Mouse (Mus musculus): Measurements from ENCODE around the gene Cyp2e1. TPM values are rescaled to one million over a fixed set of nuclear protein-coding genes. Genes with fewer than 3 reads are reported as not detected.

Gene Cyp2e1
- not detected for total RNA-seq (2023)

GRCm38 (mm10) chr7:140763447-140764020 lies at the start of gene Cyp2e1:
Cyp2e1 (plus strand) TSS chr7:140763739.

GRCm38 (mm10) chr7:140787406-140788052 lies 24.0 kb downstream of the Cyp2e1 start, which contains the start of gene Syce1:
Syce1 (minus strand) TSS chr7:140787852.

GRCm38 (mm10) chr7:140821653-140822329 lies 58.3 kb downstream of the Cyp2e1 start, which contains the start of gene Zfp941:
Zfp941 (minus strand) TSS chr7:140822178.

Other genes starting within 250 kb of the Cyp2e1 start
- not detected for gene Olfr538, start 195.9 kb upstream of the Cyp2e1 start, total RNA-seq (2023)
- gene Olfr46, start 162.5 kb upstream of the Cyp2e1 start, total RNA-seq (2023): not detected
- gene Olfr61, start 134.8 kb upstream of the Cyp2e1 start, total RNA-seq (2023): not detected
- gene Olfr53, start 117.3 kb upstream of the Cyp2e1 start, total RNA-seq (2023): not detected
- not detected for gene Olfr539, start 103.8 kb upstream of the Cyp2e1 start, total RNA-seq (2023)
- gene Olfr45, start 81.8 kb upstream of the Cyp2e1 start, total RNA-seq (2023): not detected
- gene Olfr541, start 66.5 kb upstream of the Cyp2e1 start, total RNA-seq (2023): not detected
- not detected for gene Syce1, start 24.1 kb downstream of the Cyp2e1 start, total RNA-seq (2023)
- under 1 TPM in 1 of 2 experiments, not detected in 1; 0.16 TPM for gene Zfp941, start 58.4 kb downstream of the Cyp2e1 start, total RNA-seq (2023)
- not detected for gene Urah, start 71.3 kb downstream of the Cyp2e1 start, total RNA-seq (2023)
- gene Scgb1c1, start 81.8 kb downstream of the Cyp2e1 start, total RNA-seq (2023): not detected
- not detected for gene Odf3, start 84.1 kb downstream of the Cyp2e1 start, total RNA-seq (2023)
- gene Gm45785, start 92.6 kb downstream of the Cyp2e1 start, total RNA-seq (2023): not detected
- gene Ric8a, start 93.2 kb downstream of the Cyp2e1 start, total RNA-seq (2023): 100 to 1,000 TPM in 1 of 2 experiments, 10 to 100 TPM in 1; 99.0 to 111 TPM
- gene Bet1l, start 93.8 kb downstream of the Cyp2e1 start, total RNA-seq (2023): 10 to 100 TPM; 20.9 to 27.1 TPM
- 10 to 100 TPM; 75.0 to 81.5 TPM for gene Psmd13, start 118.2 kb downstream of the Cyp2e1 start, total RNA-seq (2023)
- 10 to 100 TPM; 11.4 to 16.2 TPM for gene Sirt3, start 118.6 kb downstream of the Cyp2e1 start, total RNA-seq (2023)
- gene Cox8b, start 136.7 kb downstream of the Cyp2e1 start, total RNA-seq (2023): not detected
- gene Nlrp6, start 157.2 kb downstream of the Cyp2e1 start, total RNA-seq (2023): not detected
- 10 to 100 TPM; 21.1 to 25.3 TPM for gene Pgghg, start 177.7 kb downstream of the Cyp2e1 start, total RNA-seq (2023)
- 1 to 10 TPM; 3.9 to 6.1 TPM for gene Ifitm5, start 186.6 kb downstream of the Cyp2e1 start, total RNA-seq (2023)
- not detected for gene Gm45717, start 192.2 kb downstream of the Cyp2e1 start, total RNA-seq (2023)
- 1,000 to 10,000 TPM; 1,104 to 1,118 TPM for gene Ifitm2, start 192.2 kb downstream of the Cyp2e1 start, total RNA-seq (2023)
- 10 to 100 TPM; 85.9 to 92.5 TPM for gene Ifitm1, start 203.5 kb downstream of the Cyp2e1 start, total RNA-seq (2023)
- gene Ifitm3, start 247.0 kb downstream of the Cyp2e1 start, total RNA-seq (2023): 1,000 to 10,000 TPM; 1,975 to 2,125 TPM

All from monocyte, adult 59 days (primary cell).